Mouse (Mus musculus) stomach, postnatal 0 days (tissue): ENCODE results near the gene Bpifa5. TPM values are rescaled to one million over a fixed set of nuclear protein-coding genes. Genes with fewer than 3 reads are reported as not detected.

Source experiments
- ATAC-seq: fragments of 200-750 bp; cut with Nextera tagmentation; 2 replicates; pipeline ENCODE4 v1.8.0; 2017; ENCODE audit not compliant: low FRiP score, low TSS enrichment
- DNase-seq: peaks from one replicate; pipeline ENCODE4 v3.0.0-alpha.2; 2016; ENCODE audit warnings: low spot score
- H3K27ac ChIP-seq: fragments of 300-500 bp; sonication (generic); replicated peaks from 2 replicates; pipeline ENCODE4 v1.5.1; 2014; ENCODE audit warnings: mild to moderate bottlenecking, control low read depth
- H3K27me3 ChIP-seq: fragments of 300-500 bp; sonication (generic); 2 replicates; pipeline ENCODE4 v1.6.1; 2014; ENCODE audit warnings: low read length; ENCODE audit not compliant: control insufficient read depth, insufficient read depth
- H3K36me3 ChIP-seq: fragments of 300-500 bp; sonication (generic); 2 replicates; pipeline ENCODE4 v1.6.1; 2014; ENCODE audit warnings: low read length, mixed read lengths; ENCODE audit not compliant: control insufficient read depth, insufficient read depth
- H3K4me1 ChIP-seq: fragments of 300-500 bp; sonication (generic); replicated peaks from 2 replicates; pipeline ENCODE4 v1.6.1; 2014; ENCODE audit warnings: antibody characterized with exemption; ENCODE audit not compliant: control insufficient read depth, insufficient read depth
- H3K4me2 ChIP-seq: fragments of 300-500 bp; sonication (generic); replicated peaks from 2 replicates; pipeline ENCODE4 v1.6.1; 2014; ENCODE audit warnings: low read depth, mild to moderate bottlenecking, control low read depth, moderate library complexity
- H3K4me3 ChIP-seq: fragments of 300-500 bp; sonication (generic); 2 replicates; pipeline ENCODE4 v1.5.1; 2014; ENCODE audit warnings: low read depth, low read length, control low read depth
- H3K9ac ChIP-seq: fragments of 300-500 bp; sonication (generic); 2 replicates; pipeline ENCODE4 v1.6.1; 2014; ENCODE audit warnings: mild to moderate bottlenecking, low read length, control low read depth, mixed read lengths
- H3K9me3 ChIP-seq: fragments of 300-500 bp; sonication (generic); 2 replicates; pipeline ENCODE4 v1.6.1; 2016; ENCODE audit warnings: low read length; ENCODE audit not compliant: control insufficient read depth
- CTCF ChIP-seq: IDR thresholded peaks from 2 replicates; pipeline ENCODE4 v1.5.1; 2016; ENCODE audit warnings: antibody characterized with exemption, low read depth, mild to moderate bottlenecking, moderate library complexity
- EP300 ChIP-seq: optimal IDR thresholded peaks from 2 replicates; pipeline ENCODE3; 2016; ENCODE audit warnings: antibody characterized with exemption
- WGBS: fragments of 180-500 bp; shearing (Covaris S2); extraction: QIAGEN DNeasy Blood & Tissue Kit; methylation state at CpG from one replicate; pipeline ENCODE4 v1.1.7; 2014; 5-methylcytosine and 5-hydroxymethylcytosine counted together
- polyA plus RNA-seq: library from polyadenylated mRNA; unstranded; fragments of >200 nt; fragmentation: Nextera tagmentation; extraction: Ambion mirVana; gene quantifications from 2 replicates; pipeline ENCODE4 v1.2.1, GENCODE M21; 2015

Bpifa5 gene
- polyA plus RNA-seq, 1 experiment from 2014 or later = not detected

DNA sequence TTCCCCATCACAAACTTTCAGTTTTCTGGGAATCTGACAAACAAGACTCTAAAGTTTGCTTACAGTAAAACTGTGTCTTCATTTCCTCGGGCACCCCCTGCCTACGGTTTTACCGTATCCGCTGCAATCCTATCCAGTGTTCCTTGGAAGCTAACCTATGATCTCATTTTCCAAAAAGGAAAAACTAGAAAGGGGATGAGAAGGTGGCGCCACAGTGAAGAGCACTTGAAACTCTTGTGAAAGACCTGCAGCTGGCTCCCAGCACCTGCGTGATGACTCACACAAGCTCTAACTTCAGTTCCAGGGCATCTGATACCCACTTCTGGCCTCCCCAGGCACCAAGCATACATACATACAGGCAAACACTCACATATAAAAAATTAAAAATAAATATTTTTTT is 22.9 kb downstream of the Bpifa5 start:
- Histone ChIP-seq H3K4me1 (no peaks in the 10 kb centered on the region), H3K27ac (no peak overlapping the region), H3K4me3 (no peak overlapping the region), H3K36me3 (no peaks in the 10 kb centered on the region), H3K9ac (no peak overlapping the region), H3K27me3 (no peaks in the 10 kb centered on the region), H3K4me2 (no peak overlapping the region), H3K9me3 (no peaks in the 10 kb centered on the region)
- ATAC-seq (no peak), DNase-seq (no peak)
- TF ChIP-seq EP300 (no peak), CTCF (no peak)
- 82% methylated on average over 6 of the region's 6 CpGs for WGBS

GRCm38 (mm10) chr2:154185748-154186147 is 23.3 kb downstream of the Bpifa5 start:
- ATAC-seq (no peak), DNase-seq (no peak)
- Histone ChIP-seq H3K27me3 (no peaks in the 10 kb centered on the region), H3K9ac (no peak overlapping the region), H3K27ac (0 out of 2 replicates have a peak overlapping the region, but pooled peaks have one; percentile 56), H3K9me3 (no peaks in the 10 kb centered on the region), H3K4me3 (no peak overlapping the region), H3K4me1 (no peaks in the 10 kb centered on the region), H3K4me2 (no peak overlapping the region), H3K36me3 (no peaks in the 10 kb centered on the region)
- WGBS = 72% methylated on average over 3 of the region's 3 CpGs
- TF ChIP-seq EP300 = no peak

GRCm38 (mm10) chr2:154187468-154187867 is 25.1 kb downstream of the Bpifa5 start:
- H3K27ac ChIP-seq = no peak overlapping the region
- peak; percentile 31 for DNase-seq

DNA sequence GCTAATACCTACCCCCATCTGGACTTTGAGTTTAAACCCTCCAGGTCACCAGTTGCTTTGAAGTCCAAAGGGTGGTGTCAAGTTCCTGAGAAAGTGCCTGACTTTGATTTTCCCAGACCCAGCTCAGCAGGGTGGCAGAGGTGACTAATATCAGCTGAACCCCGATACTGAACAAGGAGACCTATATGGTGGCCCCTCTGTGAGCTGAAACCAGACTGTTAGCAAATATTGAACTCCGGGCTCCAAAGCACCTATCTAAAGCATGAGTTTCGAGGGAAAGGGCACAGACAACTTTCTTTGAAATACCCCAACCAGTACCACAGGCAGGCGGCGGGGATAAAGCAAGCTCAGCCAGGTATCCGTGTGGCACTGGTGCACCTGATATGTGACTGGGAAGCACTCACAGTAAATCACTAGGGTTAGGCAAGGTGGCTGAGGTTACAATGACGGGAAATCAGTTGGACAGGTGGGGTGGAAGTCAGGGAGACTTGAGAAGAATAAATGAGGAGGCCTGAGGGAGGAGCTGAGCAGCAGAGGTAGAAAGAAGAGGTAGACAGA is 27.5 kb downstream of the Bpifa5 start:
- Histone ChIP-seq H3K36me3 (no peaks in the 10 kb centered on the region), H3K4me1 (no peaks in the 10 kb centered on the region), H3K27me3 (no peaks in the 10 kb centered on the region), H3K4me3 (no peak overlapping the region), H3K9me3 (no peaks in the 10 kb centered on the region), H3K4me2 (no peak overlapping the region), H3K9ac (no peak overlapping the region), H3K27ac (peak overlapping the region; percentile 81)
- WGBS = 53% methylated on average over 7 of the region's 7 CpGs
- TF ChIP-seq CTCF = no peak
- no peak for TF ChIP-seq EP300
- ATAC-seq = peak; percentile 78
- DNase-seq = peak; percentile 80

More at GRCm38 (mm10) chr2:154187468-154187867, 25.1 kb downstream of the Bpifa5 start:
- Histone ChIP-seq H3K9ac (no peak overlapping the region), H3K4me1 (no peaks in the 10 kb centered on the region), H3K27me3 (no peaks in the 10 kb centered on the region), H3K9me3 (no peaks in the 10 kb centered on the region), H3K4me3 (no peak overlapping the region), H3K36me3 (no peaks in the 10 kb centered on the region), H3K4me2 (no peak overlapping the region)
- TF ChIP-seq CTCF (peak; percentile 74), EP300 (no peak)
- WGBS = 36% methylated on average over 5 of the region's 5 CpGs
- no peak for ATAC-seq

- no peaks in the 10 kb centered on the region for H3K27me3 ChIP-seq
- H3K27ac ChIP-seq = peak within 1 kb of the TSS; percentile 81
- no peaks in the 10 kb centered on the region for H3K9me3 ChIP-seq
- WGBS = 71% methylated on average over 11 of the region's 11 CpGs
- peak within 1 kb of the TSS; percentile 34 for H3K4me2 ChIP-seq
- peak within 1 kb of the TSS; percentile 45 for H3K9ac ChIP-seq
- DNase-seq (peak; percentile 84), ATAC-seq (peak; percentile 78)
- TF ChIP-seq EP300 (no peak), CTCF (peak; percentile 61)
- no peaks in the 10 kb centered on the region for H3K4me1 ChIP-seq
- peak within 1 kb of the TSS; percentile 19 for H3K4me3 ChIP-seq
- no peaks in the 10 kb centered on the region for H3K36me3 ChIP-seq
These were observed 28.3 kb downstream of the Bpifa5 start, which contains the start of gene Bpifb1 for GRCm38 (mm10) chr2:154190546-154191258. Gene Bpifb1 (plus strand): TSS chr2:154190818.

GRCm38 (mm10) chr2:154192141-154192540 is 29.7 kb downstream of the Bpifa5 start:
- no peak overlapping the region for H3K4me3 ChIP-seq
- DNase-seq = no peak
- WGBS = 73% methylated on average over 2 of the region's 2 CpGs
- H3K27ac ChIP-seq = peak overlapping the region; percentile 81
- no peaks in the 10 kb centered on the region for H3K27me3 ChIP-seq
- H3K4me1 ChIP-seq = no peaks in the 10 kb centered on the region
- 0 out of 2 replicates have a peak overlapping the region, but pooled peaks have one; percentile 43 for H3K9ac ChIP-seq
- peak overlapping the region; percentile 34 for H3K4me2 ChIP-seq
- TF ChIP-seq CTCF = no peak
- TF ChIP-seq EP300 = no peak
- ATAC-seq = no peak
- H3K36me3 ChIP-seq = no peaks in the 10 kb centered on the region
- H3K9me3 ChIP-seq = no peaks in the 10 kb centered on the region
